Mouse (Mus musculus): ENCODE data around the gene Kctd19. TPM values are rescaled to one million over a fixed set of nuclear protein-coding genes. Genes with fewer than 3 reads are reported as not detected.

Gene Kctd19
- polyA plus RNA-seq, 1 experiment from 2014 or later: not detected

GRCm38 (mm10) chr8:105349096-105349771 lies 64.1 kb downstream of the Kctd19 start:
- H3K36me3 ChIP-seq (ENCODE audit: control insufficient read depth, insufficient read depth, low read length): no peaks in the 10 kb centered on the region
- WGBS: 0% methylated on average over 35 of the region's 48 CpGs
- peak overlapping the region; percentile 62 for H3K4me3 ChIP-seq (ENCODE audit: low read depth, low read length)
- peak overlapping the region; percentile 61 for H3K9ac ChIP-seq (ENCODE audit: low read depth, low read length)
- peak; percentile 38 for ATAC-seq (ENCODE audit: low FRiP score)
- H3K27me3 ChIP-seq (ENCODE audit: control insufficient read depth, insufficient read depth, low read length): no peaks in the 10 kb centered on the region
- H3K4me1 ChIP-seq (replicated peaks; ENCODE audit: control insufficient read depth, insufficient read depth, low read length): peaks cover 2% of the 10 kb centered on the region; the same call in 1 of the 2 replicates
- no peaks in the 10 kb centered on the region for H3K9me3 ChIP-seq (ENCODE audit: control insufficient read depth, low read length)
- H3K27ac ChIP-seq (ENCODE audit: low read depth, low read length): 0 out of 2 replicates have a peak overlapping the region, but pooled peaks have one; percentile 14
- H3K4me2 ChIP-seq (replicated peaks; ENCODE audit: low read depth, low read length): peak overlapping the region; percentile 98
- DNase-seq (ENCODE audit: low spot score): peak; percentile 45

GRCm38 (mm10) chr8:105348450-105349095 lies 64.7 kb downstream of the Kctd19 start, which contains the start of gene Slc9a5:
Slc9a5 (plus strand) TSS chr8:105348843.
- peak; percentile 34 for ATAC-seq (ENCODE audit: low FRiP score)
- Histone ChIP-seq H3K4me2 (replicated peaks; ENCODE audit: low read depth, low read length) (peak within 1 kb of the TSS; percentile 98), H3K4me3 (ENCODE audit: low read depth, low read length) (peak within 1 kb of the TSS; percentile 62)

GRCm38 (mm10) chr8:105347428-105348221 lies 65.7 kb downstream of the Kctd19 start, which contains the start of gene Fhod1:
Fhod1 (minus strand) TSS chr8:105347953.
- Histone ChIP-seq H3K36me3 (ENCODE audit: control insufficient read depth, insufficient read depth, low read length) (no peaks in the 10 kb centered on the region), H3K4me2 (replicated peaks; ENCODE audit: low read depth, low read length) (peak within 1 kb of the TSS; percentile 98), H3K27me3 (ENCODE audit: control insufficient read depth, insufficient read depth, low read length) (no peaks in the 10 kb centered on the region), H3K4me1 (replicated peaks; ENCODE audit: control insufficient read depth, insufficient read depth, low read length) (peaks cover 2% of the 10 kb centered on the region; the same call in 1 of the 2 replicates), H3K9me3 (ENCODE audit: control insufficient read depth, low read length) (no peaks in the 10 kb centered on the region), H3K4me3 (ENCODE audit: low read depth, low read length) (peak within 1 kb of the TSS; percentile 62), H3K27ac (ENCODE audit: low read depth, low read length) (peak within 1 kb of the TSS; percentile 58; the same call in 1 of the 2 replicates), H3K9ac (ENCODE audit: low read depth, low read length) (peak within 1 kb of the TSS; percentile 61)
- DNase-seq (ENCODE audit: low spot score): peak; percentile 95
- WGBS: under 1% methylated on average over 53 of the region's 53 CpGs
- ATAC-seq (ENCODE audit: low FRiP score): peak; percentile 89

More at GRCm38 (mm10) chr8:105348450-105349095, 64.7 kb downstream of the Kctd19 start, which contains the start of gene Slc9a5:
- DNase-seq (ENCODE audit: low spot score): peak; percentile 82
- peaks cover 2% of the 10 kb centered on the region; the same call in 1 of the 2 replicates for H3K4me1 ChIP-seq (replicated peaks; ENCODE audit: control insufficient read depth, insufficient read depth, low read length)
- 1% methylated on average over 34 of the region's 34 CpGs for WGBS
- peak within 1 kb of the TSS; percentile 58; the same call in 1 of the 2 replicates for H3K27ac ChIP-seq (ENCODE audit: low read depth, low read length)
- H3K9me3 ChIP-seq (ENCODE audit: control insufficient read depth, low read length): no peaks in the 10 kb centered on the region
- H3K27me3 ChIP-seq (ENCODE audit: control insufficient read depth, insufficient read depth, low read length): no peaks in the 10 kb centered on the region
- peak within 1 kb of the TSS; percentile 61 for H3K9ac ChIP-seq (ENCODE audit: low read depth, low read length)
- no peaks in the 10 kb centered on the region for H3K36me3 ChIP-seq (ENCODE audit: control insufficient read depth, insufficient read depth, low read length)

GRCm38 (mm10) chr8:105346611-105347427 lies 66.5 kb downstream of the Kctd19 start:
- DNase-seq (ENCODE audit: low spot score) (peak; percentile 60), ATAC-seq (ENCODE audit: low FRiP score) (peak; percentile 25)
- Histone ChIP-seq H3K9ac (ENCODE audit: low read depth, low read length) (peak overlapping the region; percentile 61), H3K4me2 (replicated peaks; ENCODE audit: low read depth, low read length) (peak overlapping the region; percentile 98), H3K36me3 (ENCODE audit: control insufficient read depth, insufficient read depth, low read length) (no peaks in the 10 kb centered on the region), H3K4me3 (ENCODE audit: low read depth, low read length) (peak overlapping the region; percentile 62), H3K27ac (ENCODE audit: low read depth, low read length) (no peak overlapping the region), H3K9me3 (ENCODE audit: control insufficient read depth, low read length) (no peaks in the 10 kb centered on the region), H3K27me3 (ENCODE audit: control insufficient read depth, insufficient read depth, low read length) (no peaks in the 10 kb centered on the region), H3K4me1 (replicated peaks; ENCODE audit: control insufficient read depth, insufficient read depth, low read length) (peaks cover 2% of the 10 kb centered on the region; the same call in 1 of the 2 replicates)
- 2% methylated on average over 34 of the region's 34 CpGs for WGBS

- ATAC-seq (ENCODE audit: low FRiP score) (no peak), DNase-seq (ENCODE audit: low spot score) (no peak)
- Histone ChIP-seq H3K9me3 (ENCODE audit: control insufficient read depth, low read length) (no peaks in the 10 kb centered on the region), H3K27me3 (ENCODE audit: control insufficient read depth, insufficient read depth, low read length) (no peaks in the 10 kb centered on the region), H3K27ac (ENCODE audit: low read depth, low read length) (no peak overlapping the region), H3K9ac (ENCODE audit: low read depth, low read length) (no peak overlapping the region), H3K36me3 (ENCODE audit: control insufficient read depth, insufficient read depth, low read length) (no peaks in the 10 kb centered on the region), H3K4me2 (replicated peaks; ENCODE audit: low read depth, low read length) (no peak overlapping the region; the same call in 1 of the 2 replicates), H3K4me1 (replicated peaks; ENCODE audit: control insufficient read depth, insufficient read depth, low read length) (peaks cover 2% of the 10 kb centered on the region; the same call in 1 of the 2 replicates), H3K4me3 (ENCODE audit: low read depth, low read length) (no peak overlapping the region)
- 68% methylated on average over 7 of the region's 7 CpGs for WGBS
These were observed 68.0 kb downstream of the Kctd19 start for GRCm38 (mm10) chr8:105345061-105345975.

DNA sequence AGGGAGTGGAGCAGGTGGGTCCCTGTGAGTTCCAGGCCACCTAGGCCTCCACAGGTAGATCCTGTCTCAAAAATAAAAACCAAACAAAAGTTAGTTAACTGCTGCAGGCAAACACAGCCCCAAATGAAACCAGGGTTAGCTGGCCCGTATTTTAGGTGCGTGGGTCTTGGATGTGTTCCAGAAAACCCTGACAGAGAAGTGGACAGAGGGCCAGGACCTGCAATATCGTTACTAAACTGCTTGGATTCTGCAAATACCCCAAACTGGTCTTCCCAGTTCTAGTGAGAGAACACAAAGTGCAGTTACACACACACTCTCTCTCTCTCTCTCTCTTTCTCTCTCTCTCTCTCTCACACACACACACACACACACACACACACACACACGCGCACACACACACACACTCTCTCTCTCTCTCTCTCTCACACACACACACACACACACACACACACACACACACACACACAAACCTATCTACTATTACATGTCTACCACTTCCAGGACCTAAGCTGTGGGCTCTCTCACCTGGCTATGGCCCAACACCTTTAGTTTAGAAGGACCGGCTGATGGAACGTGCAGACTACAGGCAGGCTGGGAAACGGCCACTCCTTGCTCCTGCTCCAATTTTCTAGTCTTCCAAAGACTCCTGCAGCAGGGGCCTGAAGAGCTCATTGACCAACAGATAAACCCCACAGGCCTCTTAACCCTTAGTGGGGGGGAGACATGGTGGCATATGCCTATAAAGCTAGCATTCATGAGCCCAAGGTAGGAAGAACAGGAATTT lies 69.3 kb downstream of the Kctd19 start:
- H3K4me3 ChIP-seq (ENCODE audit: low read depth, low read length): no peak overlapping the region
- WGBS: 85% methylated on average over 6 of the region's 8 CpGs
- H3K27me3 ChIP-seq (ENCODE audit: control insufficient read depth, insufficient read depth, low read length): no peaks in the 10 kb centered on the region

DNA sequence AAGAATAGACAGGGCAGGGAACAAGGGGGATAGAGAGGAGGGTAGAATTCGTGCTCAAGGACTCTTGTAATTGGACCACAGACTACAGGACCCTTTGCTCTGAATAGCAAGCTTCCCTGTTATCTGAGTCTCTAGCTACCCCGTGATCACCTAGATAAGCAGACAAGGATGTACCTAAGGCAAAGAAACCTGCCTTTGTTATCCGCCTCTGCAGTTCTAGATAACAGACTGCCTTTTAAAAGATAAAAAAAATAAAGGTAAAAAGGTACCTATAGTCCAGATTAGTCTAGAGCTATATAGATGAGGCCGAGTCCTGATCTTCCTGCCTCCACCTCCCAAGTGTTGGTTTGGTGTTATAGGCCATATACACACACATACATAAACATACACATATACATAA lies 70.5 kb downstream of the Kctd19 start:
- Histone ChIP-seq H3K27ac (ENCODE audit: low read depth, low read length) (no peak overlapping the region), H3K27me3 (ENCODE audit: control insufficient read depth, insufficient read depth, low read length) (no peaks in the 10 kb centered on the region), H3K4me3 (ENCODE audit: low read depth, low read length) (no peak overlapping the region), H3K36me3 (ENCODE audit: control insufficient read depth, insufficient read depth, low read length) (no peaks in the 10 kb centered on the region), H3K4me1 (replicated peaks; ENCODE audit: control insufficient read depth, insufficient read depth, low read length) (peaks cover 2% of the 10 kb centered on the region; the same call in 1 of the 2 replicates), H3K9me3 (ENCODE audit: control insufficient read depth, low read length) (no peaks in the 10 kb centered on the region), H3K9ac (ENCODE audit: low read depth, low read length) (no peak overlapping the region), H3K4me2 (replicated peaks; ENCODE audit: low read depth, low read length) (no peak overlapping the region)
- no peak for ATAC-seq (ENCODE audit: low FRiP score)
- no peak for DNase-seq (ENCODE audit: low spot score)
- 85% methylated on average over 4 of the region's 4 CpGs for WGBS

More for the DNA sequence above, 69.3 kb downstream of the Kctd19 start:
- Histone ChIP-seq H3K9me3 (ENCODE audit: control insufficient read depth, low read length) (no peaks in the 10 kb centered on the region), H3K9ac (ENCODE audit: low read depth, low read length) (no peak overlapping the region), H3K36me3 (ENCODE audit: control insufficient read depth, insufficient read depth, low read length) (no peaks in the 10 kb centered on the region), H3K4me1 (replicated peaks; ENCODE audit: control insufficient read depth, insufficient read depth, low read length) (peaks cover 2% of the 10 kb centered on the region; the same call in 1 of the 2 replicates), H3K4me2 (replicated peaks; ENCODE audit: low read depth, low read length) (no peak overlapping the region), H3K27ac (ENCODE audit: low read depth, low read length) (no peak overlapping the region)
- no peak for DNase-seq (ENCODE audit: low spot score)
- ATAC-seq (ENCODE audit: low FRiP score): no peak
